Mouse (Mus musculus) heart, embryonic 13.5 days (tissue): ENCODE results near the gene Insig1. TPM values are rescaled to one million over a fixed set of nuclear protein-coding genes. Genes with fewer than 3 reads are reported as not detected.

Experiments used
- ATAC-seq: fragments of 200-750 bp; cut with Nextera tagmentation; 2 replicates; pipeline ENCODE4 v1.8.0; 2017; ENCODE audit warnings: moderate TSS enrichment; ENCODE audit not compliant: insufficient number of reproducible peaks, low FRiP score, low TSS enrichment; ENCODE audit errors: extremely low read depth
- H3K27ac ChIP-seq: fragments of 300-500 bp; sonication (generic); replicated peaks from 2 replicates; pipeline ENCODE4 v1.5.1; 2015; ENCODE audit warnings: moderate library complexity, mild to moderate bottlenecking, inconsistent platforms
- H3K27me3 ChIP-seq: fragments of 300-500 bp; sonication (generic); replicated peaks from 2 replicates; pipeline ENCODE4 v1.6.1; 2015; ENCODE audit warnings: mild to moderate bottlenecking, inconsistent platforms
- H3K36me3 ChIP-seq: fragments of 300-500 bp; sonication (generic); 2 replicates; pipeline ENCODE4 v1.6.1; 2015; ENCODE audit warnings: mild to moderate bottlenecking, inconsistent platforms
- H3K4me1 ChIP-seq: fragments of 300-500 bp; sonication (generic); 2 replicates; pipeline ENCODE4 v1.6.1; 2015; ENCODE audit warnings: inconsistent platforms
- H3K4me2 ChIP-seq: fragments of 300-500 bp; sonication (generic); 2 replicates; pipeline ENCODE4 v1.6.1; 2015; ENCODE audit warnings: inconsistent platforms, mild to moderate bottlenecking, moderate library complexity
- H3K4me3 ChIP-seq: fragments of 300-500 bp; sonication (generic); 2 replicates; pipeline ENCODE4 v1.5.1; 2015; ENCODE audit warnings: moderate library complexity, mild to moderate bottlenecking, inconsistent platforms
- H3K9ac ChIP-seq: fragments of 300-500 bp; sonication (generic); 2 replicates; pipeline ENCODE4 v1.6.1; 2015; ENCODE audit warnings: inconsistent platforms, mild to moderate bottlenecking, moderate library complexity
- H3K9me3 ChIP-seq: fragments of 300-500 bp; sonication (generic); 2 replicates; pipeline ENCODE4 v1.6.1; 2016; ENCODE audit warnings: inconsistent platforms
- WGBS: fragments of 180-500 bp; shearing (Covaris S2); methylation state at CpG from one replicate; pipeline ENCODE4 v1.1.7; 2015; ENCODE audit warnings: mixed read lengths; 5-methylcytosine and 5-hydroxymethylcytosine counted together
- polyA plus RNA-seq: library from polyadenylated mRNA; unstranded; fragments of >200 nt; fragmentation: Nextera tagmentation; extraction: Ambion mirVana; gene quantifications from 2 replicates; pipeline ENCODE4 v1.2.1, GENCODE M21; 2015

Insig1 gene
- 26.7 and 29.0 TPM in 2 replicates for polyA plus RNA-seq

DNA sequence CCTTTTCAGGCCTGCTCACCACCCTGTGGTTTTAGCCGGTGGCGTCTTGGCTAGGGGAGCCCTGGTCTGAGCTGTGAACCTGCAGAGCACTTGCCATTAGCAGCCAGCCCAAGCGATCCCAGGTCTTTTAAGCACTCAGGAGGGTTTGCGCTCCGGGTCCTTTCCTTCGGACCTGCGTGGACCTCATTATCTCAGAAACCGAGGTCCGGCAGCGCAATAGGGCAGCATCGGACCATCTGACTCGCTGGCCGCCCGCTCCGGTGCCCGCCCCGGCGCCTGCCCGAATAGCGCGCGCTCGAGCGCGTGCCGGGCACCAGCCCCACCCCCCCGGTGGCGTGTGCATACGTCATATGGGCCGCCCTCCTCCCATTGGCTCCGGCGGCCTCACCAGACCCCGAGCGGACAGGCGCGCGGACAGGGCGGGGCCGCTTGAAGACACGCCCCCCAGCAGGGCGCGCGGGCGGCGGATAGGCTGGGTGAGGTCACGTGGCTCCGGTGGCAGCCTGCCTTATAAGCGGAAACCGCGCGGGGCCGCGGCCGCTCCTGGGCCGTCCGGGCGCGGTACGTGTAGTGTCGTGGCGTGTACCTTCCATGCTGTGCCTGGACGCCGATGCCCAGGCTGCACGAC lies at the start of gene Insig1:
Gene Insig1, plus strand, starts transcription at position 536 of the 628 bp plus-strand sequence.
- Histone ChIP-seq H3K9me3 (no peaks in the 10 kb centered on the region), H3K4me3 (peak within 1 kb of the TSS; percentile 69), H3K27ac (peak within 1 kb of the TSS; percentile 94), H3K9ac (peak within 1 kb of the TSS; percentile 83), H3K27me3 (no peaks in the 10 kb centered on the region), H3K4me2 (peak within 1 kb of the TSS; percentile 81), H3K4me1 (peaks cover 42% of the 10 kb centered on the region), H3K36me3 (peaks cover 29% of the 10 kb centered on the region)
- peak; percentile 98 for ATAC-seq
- WGBS, result under 1% methylated on average over 63 of the region's 64 CpGs

DNA sequence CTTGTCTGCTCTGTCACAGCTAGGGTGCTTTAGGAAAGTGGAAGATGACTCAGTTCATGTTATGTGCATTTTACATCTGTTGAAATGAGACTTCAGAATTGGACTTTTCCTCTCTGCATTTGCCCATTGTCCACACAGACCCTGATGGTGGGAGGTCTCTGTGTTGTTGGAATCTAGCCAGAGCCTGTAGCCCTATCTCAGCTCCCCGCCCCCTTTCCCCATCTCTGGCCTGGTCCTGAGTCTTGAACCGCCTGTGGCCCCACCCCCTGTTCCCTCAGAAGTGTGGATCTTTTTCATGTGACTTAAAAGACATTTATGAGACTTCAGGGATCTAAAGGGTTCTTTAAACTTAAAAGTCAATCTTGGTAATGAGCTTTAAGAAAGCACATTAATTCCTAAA lies 47.7 kb upstream of the Insig1 start:
- Histone ChIP-seq H3K4me2 (no peak overlapping the region), H3K9me3 (peaks cover 9% of the 10 kb centered on the region; the same call in 1 of the 2 replicates), H3K4me1 (0 out of 2 replicates have a peak, but pooled peaks cover 6% of the 10 kb centered on the region), H3K27ac (no peak overlapping the region), H3K27me3 (no peaks in the 10 kb centered on the region), H3K36me3 (no peaks in the 10 kb centered on the region), H3K4me3 (no peak overlapping the region), H3K9ac (no peak overlapping the region)
- ATAC-seq, result no peak
- WGBS, result 25% methylated on average over 2 of the region's 2 CpGs

DNA sequence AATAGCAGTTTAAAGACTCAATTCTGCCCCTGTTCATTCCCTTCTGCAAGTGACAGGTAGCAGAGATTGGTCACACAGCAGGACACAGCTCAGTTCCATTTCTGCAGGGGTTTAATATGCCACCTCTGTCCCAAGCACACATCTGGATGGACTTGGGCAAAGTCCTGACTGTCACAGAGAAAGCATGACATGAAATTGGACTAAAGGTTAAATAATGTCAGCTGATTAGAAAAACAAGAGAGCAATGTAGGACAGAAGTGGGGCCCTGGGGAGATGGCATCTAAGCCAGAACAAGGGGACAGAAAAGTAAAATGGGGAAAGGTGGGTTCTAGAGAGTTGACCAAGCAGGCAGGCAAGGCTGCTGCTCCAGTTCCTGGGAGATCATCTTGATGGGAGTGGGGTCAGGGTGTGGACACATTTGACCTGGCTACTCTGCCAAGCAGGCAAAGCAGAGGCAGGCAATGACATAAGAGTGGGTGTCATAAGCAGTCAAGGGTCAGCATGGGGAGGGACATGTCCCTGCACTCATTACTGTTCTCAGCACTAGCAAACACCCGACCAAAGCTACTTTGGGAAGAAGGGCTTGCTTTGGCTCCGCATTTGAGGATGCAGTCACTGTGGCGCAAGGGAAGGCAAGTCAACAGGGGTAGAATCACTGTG lies 39.5 kb upstream of the Insig1 start:
- no peak for ATAC-seq
- Histone ChIP-seq H3K9ac (no peak overlapping the region), H3K4me1 (peaks cover 4% of the 10 kb centered on the region), H3K27me3 (no peaks in the 10 kb centered on the region), H3K4me3 (no peak overlapping the region), H3K9me3 (no peaks in the 10 kb centered on the region), H3K36me3 (no peaks in the 10 kb centered on the region), H3K4me2 (no peak overlapping the region), H3K27ac (no peak overlapping the region)
- WGBS, result 84% methylated on average over 3 of the region's 3 CpGs

DNA sequence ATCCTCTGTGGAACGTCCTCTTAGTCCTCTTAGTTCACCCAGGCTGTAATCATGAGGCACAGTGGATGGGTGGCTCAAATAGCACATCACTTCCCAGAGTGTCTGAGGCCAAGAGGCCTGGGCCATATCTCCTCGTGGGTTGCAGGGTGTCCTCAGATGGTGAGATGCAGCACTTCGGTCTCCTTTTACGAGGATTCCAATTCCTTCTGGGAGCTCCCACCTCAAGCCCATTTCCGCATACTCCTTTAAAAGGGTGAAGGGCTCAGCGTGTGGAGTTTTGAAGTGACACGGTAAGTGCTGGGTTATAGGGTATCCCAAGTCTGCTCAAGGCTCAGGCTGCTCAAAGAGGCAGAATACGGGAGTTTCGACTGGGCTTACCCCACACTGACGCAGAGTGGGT lies 38.3 kb upstream of the Insig1 start:
- H3K27ac ChIP-seq, result no peak overlapping the region
- WGBS, result 82% methylated on average over 10 of the region's 10 CpGs
- no peaks in the 10 kb centered on the region for H3K9me3 ChIP-seq
- H3K36me3 ChIP-seq, result no peaks in the 10 kb centered on the region
- no peaks in the 10 kb centered on the region for H3K27me3 ChIP-seq
- ATAC-seq, result no peak
- no peak overlapping the region for H3K9ac ChIP-seq
- H3K4me2 ChIP-seq, result no peak overlapping the region
- peaks cover 15% of the 10 kb centered on the region for H3K4me1 ChIP-seq
- H3K4me3 ChIP-seq, result no peak overlapping the region

DNA sequence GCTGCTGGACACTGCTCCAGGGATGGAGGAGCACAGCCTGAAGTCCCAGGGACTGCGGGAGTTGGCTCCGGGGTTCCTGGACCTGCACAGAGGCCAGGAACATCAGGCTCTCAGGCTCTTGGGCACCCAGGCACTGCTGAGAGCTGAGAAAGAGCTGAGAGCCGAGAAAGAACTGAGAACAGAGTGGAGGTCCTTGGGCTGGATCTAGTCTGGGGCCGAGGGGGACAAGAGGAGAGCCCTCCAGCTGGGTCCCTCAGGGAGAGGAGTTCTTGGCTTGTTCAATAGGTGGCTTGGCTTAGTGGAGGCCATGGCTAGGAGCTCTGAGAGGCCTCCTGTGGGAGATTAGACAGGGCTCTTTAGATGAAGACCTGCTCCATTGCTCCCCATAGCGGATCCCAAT lies 37.9 kb upstream of the Insig1 start:
- ATAC-seq, result no peak
- Histone ChIP-seq H3K4me1 (peaks cover 20% of the 10 kb centered on the region), H3K4me3 (no peak overlapping the region), H3K36me3 (no peaks in the 10 kb centered on the region), H3K27me3 (no peaks in the 10 kb centered on the region), H3K27ac (no peak overlapping the region), H3K4me2 (no peak overlapping the region), H3K9ac (no peak overlapping the region), H3K9me3 (no peaks in the 10 kb centered on the region)
- 76% methylated on average over 5 of the region's 5 CpGs for WGBS

DNA sequence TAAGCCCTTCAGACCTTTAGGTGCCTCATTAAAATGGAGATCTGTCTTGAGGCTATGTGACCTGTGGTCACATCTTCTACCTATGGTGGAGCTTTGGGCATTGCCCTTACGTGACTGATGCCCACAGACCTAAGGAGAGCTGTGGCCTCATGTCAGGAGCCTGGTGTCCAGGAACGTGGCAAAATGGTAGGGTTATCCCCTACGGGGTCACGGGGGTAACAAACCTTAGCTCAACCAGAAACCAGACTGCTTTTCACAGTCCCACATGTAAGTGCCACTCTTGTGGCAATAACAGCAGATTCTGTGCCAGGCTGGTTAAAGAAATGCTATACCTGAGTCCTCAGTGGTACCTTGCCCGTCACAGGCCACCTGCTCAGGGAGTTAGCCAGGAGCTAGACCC lies 37.3 kb upstream of the Insig1 start:
- no peaks in the 10 kb centered on the region for H3K36me3 ChIP-seq
- no peak overlapping the region for H3K9ac ChIP-seq
- no peak overlapping the region for H3K4me2 ChIP-seq
- 79% methylated on average over 5 of the region's 5 CpGs for WGBS
- no peak overlapping the region for H3K4me3 ChIP-seq
- H3K9me3 ChIP-seq, result no peaks in the 10 kb centered on the region
- no peak overlapping the region for H3K27ac ChIP-seq
- ATAC-seq, result no peak
- no peaks in the 10 kb centered on the region for H3K27me3 ChIP-seq
- H3K4me1 ChIP-seq, result peaks cover 24% of the 10 kb centered on the region

DNA sequence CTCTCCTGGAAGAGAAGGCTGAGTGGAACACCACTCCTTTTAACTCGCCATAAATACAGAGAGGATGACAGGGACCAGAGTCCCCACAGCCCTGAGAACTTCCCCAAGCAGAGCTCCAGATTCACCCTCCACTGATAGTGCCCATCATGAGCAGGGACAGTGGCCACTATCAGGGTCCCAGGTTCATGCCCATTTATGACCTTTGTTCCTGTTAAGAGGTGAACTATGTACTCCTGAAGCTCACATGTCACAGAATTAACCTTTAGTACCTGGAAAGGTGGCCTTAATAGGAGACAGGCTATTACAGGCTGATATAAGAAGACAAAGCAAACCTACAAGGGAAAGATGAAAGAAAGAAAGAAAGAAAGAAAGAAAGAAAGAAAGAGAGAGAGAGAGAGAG lies 35.2 kb upstream of the Insig1 start:
- Histone ChIP-seq H3K4me2 (no peak overlapping the region), H3K9me3 (no peaks in the 10 kb centered on the region), H3K4me1 (peaks cover 24% of the 10 kb centered on the region), H3K27ac (no peak overlapping the region), H3K36me3 (no peaks in the 10 kb centered on the region), H3K4me3 (no peak overlapping the region), H3K27me3 (no peaks in the 10 kb centered on the region), H3K9ac (no peak overlapping the region)
- WGBS, result 61% methylated on average over 1 of the region's 1 CpGs
- ATAC-seq, result no peak

DNA sequence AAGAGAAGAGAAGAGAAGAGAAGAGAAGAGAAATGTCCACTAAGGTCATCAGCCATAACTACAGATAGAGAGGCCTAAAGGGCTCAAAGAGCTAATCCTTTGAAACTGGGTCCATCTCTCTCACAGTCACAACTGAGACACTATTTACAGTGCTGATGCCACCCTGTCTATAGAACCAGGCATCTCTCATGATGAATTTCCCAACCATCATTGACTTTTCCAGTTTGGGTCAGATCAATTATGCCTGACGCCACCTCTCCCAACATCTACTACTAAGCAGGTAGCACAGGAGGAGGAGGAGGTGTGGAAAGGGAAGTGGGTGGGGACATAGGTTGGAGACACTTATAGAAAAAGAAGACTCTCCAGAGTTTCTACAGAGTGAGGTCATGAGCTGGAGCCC lies 34.6 kb upstream of the Insig1 start:
- Histone ChIP-seq H3K9ac (no peak overlapping the region), H3K4me1 (peaks cover 24% of the 10 kb centered on the region), H3K27ac (peak overlapping the region; percentile 85), H3K4me2 (no peak overlapping the region), H3K9me3 (no peaks in the 10 kb centered on the region), H3K27me3 (no peaks in the 10 kb centered on the region), H3K36me3 (no peaks in the 10 kb centered on the region), H3K4me3 (no peak overlapping the region)
- no peak for ATAC-seq
- WGBS, result 81% methylated on average over 1 of the region's 1 CpGs

DNA sequence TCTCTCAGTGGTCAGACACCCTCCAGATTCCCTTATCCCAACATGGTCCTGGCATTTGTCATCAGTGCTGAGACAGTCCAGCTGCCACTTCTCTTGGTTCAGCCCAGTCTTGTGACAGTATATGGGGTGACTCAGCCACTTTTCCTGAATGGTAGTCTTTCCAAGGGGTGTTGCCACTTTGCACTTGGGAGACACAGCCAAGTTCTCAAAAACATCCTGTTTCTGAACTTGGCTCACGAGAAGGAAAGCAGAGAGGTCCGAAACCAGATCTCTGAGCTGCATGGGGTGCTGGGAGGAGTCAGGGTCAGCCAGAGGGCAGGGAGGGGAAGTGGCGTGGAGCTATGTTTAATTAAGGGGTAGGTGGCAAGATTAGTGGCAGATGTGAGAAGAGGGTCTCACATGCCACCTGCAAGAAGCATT lies 34.0 kb upstream of the Insig1 start:
- peak; percentile 54; the same call in 1 of the 2 replicates for ATAC-seq
- Histone ChIP-seq H3K9ac (no peak overlapping the region), H3K36me3 (no peaks in the 10 kb centered on the region), H3K27me3 (no peaks in the 10 kb centered on the region), H3K9me3 (no peaks in the 10 kb centered on the region), H3K4me3 (no peak overlapping the region), H3K4me2 (peak overlapping the region; percentile 27), H3K4me1 (peaks cover 24% of the 10 kb centered on the region), H3K27ac (peak overlapping the region; percentile 85)
- WGBS, result 2% methylated on average over 3 of the region's 3 CpGs

DNA sequence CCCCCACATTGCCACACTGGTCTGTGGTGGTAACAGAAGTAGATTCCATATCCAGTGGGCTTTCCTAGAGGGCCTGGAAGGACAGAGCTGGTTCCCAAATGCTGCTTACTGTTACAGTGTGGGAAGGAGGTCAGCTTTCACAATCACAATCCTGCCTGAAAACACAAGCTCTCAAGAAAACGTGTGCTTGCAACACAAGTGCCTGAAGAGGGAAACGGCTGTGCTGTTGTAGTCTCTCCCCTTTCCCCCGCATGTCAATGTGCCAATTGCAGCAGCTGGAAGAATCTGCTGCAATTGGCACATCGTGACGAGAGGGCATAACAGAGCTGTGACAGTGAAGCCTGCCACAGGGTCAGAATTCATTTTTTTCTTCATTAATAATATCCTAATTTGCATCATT lies 33.5 kb upstream of the Insig1 start:
- Histone ChIP-seq H3K4me3 (no peak overlapping the region), H3K4me2 (peak overlapping the region; percentile 27), H3K36me3 (no peaks in the 10 kb centered on the region), H3K4me1 (peaks cover 27% of the 10 kb centered on the region), H3K27me3 (no peaks in the 10 kb centered on the region), H3K9me3 (no peaks in the 10 kb centered on the region), H3K9ac (no peak overlapping the region), H3K27ac (peak overlapping the region; percentile 85)
- no peak for ATAC-seq
- 26% methylated on average over 5 of the region's 5 CpGs for WGBS

DNA sequence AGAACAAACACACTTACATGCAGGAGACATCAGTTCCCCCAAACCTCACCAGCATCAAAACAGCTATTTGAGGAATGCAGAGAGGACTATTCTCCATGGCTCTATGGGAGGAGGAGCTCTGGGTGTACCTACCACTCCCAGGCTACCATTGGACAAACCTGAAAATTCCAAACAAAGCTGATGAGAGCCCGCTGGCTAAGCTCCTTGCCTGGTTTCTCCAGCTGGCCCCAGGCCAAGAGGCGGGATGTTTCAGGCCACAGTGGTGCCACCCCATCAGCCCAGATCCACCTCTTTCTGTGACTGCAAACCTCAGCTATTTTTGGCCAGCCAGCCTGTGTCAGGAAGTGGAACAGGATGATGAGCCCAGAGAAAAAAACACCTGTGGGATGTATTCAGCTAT lies 33.0 kb upstream of the Insig1 start:
- Histone ChIP-seq H3K4me2 (peak overlapping the region; percentile 27), H3K4me1 (peaks cover 30% of the 10 kb centered on the region), H3K36me3 (no peaks in the 10 kb centered on the region), H3K27me3 (no peaks in the 10 kb centered on the region), H3K27ac (peak overlapping the region; percentile 85), H3K9ac (0 out of 2 replicates have a peak overlapping the region, but pooled peaks have one; percentile 5), H3K4me3 (no peak overlapping the region), H3K9me3 (no peaks in the 10 kb centered on the region)
- 14% methylated on average over 2 of the region's 2 CpGs for WGBS
- peak; percentile 69 for ATAC-seq
